Mouse (Mus musculus): ENCODE results near the gene Ubr3. TPM values are rescaled to one million over a fixed set of nuclear protein-coding genes. Genes with fewer than 3 reads are reported as not detected.
"Not testable (repeated sequence)": the region's sequence is repeated elsewhere in the genome, so short reads cannot be mapped to it uniquely, and the experiment has no call there.

Ubr3 gene
- total RNA-seq, 2 experiments from 2014 or later = 134 to 137 TPM

GRCm38 (mm10) chr2:69885451-69886305, 11.4 kb upstream of the Ubr3 start, which contains the start of gene Mettl5:
Mettl5 (minus strand) TSS chr2:69885615.
- Histone ChIP-seq H3K27ac (peak within 1 kb of the TSS; percentile 84), H3K4me3 (peak within 1 kb of the TSS; percentile 61)
- intact Hi-C loops (cut with DNase I) = no loop called here
- DNase-seq (ENCODE audit: extremely low spot score in 1 of 2, low spot score in 2 of 2) = peak; percentile 86 to 90
- TF ChIP-seq CTCF (IDR thresholded peaks at IDR 0.05) = peak; percentile 71

DNA sequence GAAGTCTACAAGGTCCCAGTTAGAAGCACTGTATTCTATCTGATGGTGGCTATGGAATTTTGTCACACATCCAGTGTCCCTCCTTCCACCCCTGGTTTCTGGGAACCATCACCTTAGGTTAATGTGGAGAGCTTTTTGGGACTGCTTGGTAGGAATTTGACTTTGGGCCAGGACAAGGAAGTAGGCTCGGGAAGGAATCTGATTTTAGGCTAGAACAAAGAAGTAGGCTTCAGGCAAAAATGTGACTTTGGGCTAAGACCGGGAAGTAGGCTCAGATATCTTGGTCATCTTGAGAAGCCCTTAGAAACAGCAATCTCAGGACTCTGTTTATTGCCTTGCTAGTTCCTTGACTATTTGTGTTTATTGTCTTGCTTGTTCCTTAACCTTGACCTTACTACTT, 8.1 kb upstream of the Ubr3 start:
- Histone ChIP-seq H3K4me3 (no peak overlapping the region), H3K27ac (no peak overlapping the region)
- intact Hi-C loops (cut with DNase I) = no loop called here
- no peak for DNase-seq (ENCODE audit: extremely low spot score in 1 of 2, low spot score in 2 of 2)
- no peak for TF ChIP-seq CTCF (IDR thresholded peaks at IDR 0.05)

- intact Hi-C loops (cut with DNase I) = no loop called here
- no peak overlapping the region for H3K4me3 ChIP-seq
- no peak for DNase-seq (ENCODE audit: extremely low spot score in 1 of 2, low spot score in 2 of 2)
- no peak overlapping the region for H3K27ac ChIP-seq
- no peak for TF ChIP-seq CTCF (IDR thresholded peaks at IDR 0.05)
Observed at GRCm38 (mm10) chr2:69890843-69891242, 6.2 kb upstream of the Ubr3 start.

- Histone ChIP-seq H3K27ac (no peak overlapping the region), H3K4me3 (no peak overlapping the region)
- no peak for DNase-seq (ENCODE audit: extremely low spot score in 1 of 2, low spot score in 2 of 2)
- intact Hi-C loops (cut with DNase I) = no loop called here
- no peak for TF ChIP-seq CTCF (IDR thresholded peaks at IDR 0.05)
Observed at GRCm38 (mm10) chr2:69893145-69893544, 3.9 kb upstream of the Ubr3 start.

GRCm38 (mm10) chr2:69893891-69894290, 3.2 kb upstream of the Ubr3 start:
- no peak overlapping the region for H3K27ac ChIP-seq
- no peak for DNase-seq (ENCODE audit: extremely low spot score in 1 of 2, low spot score in 2 of 2)
- intact Hi-C loops (cut with DNase I) = no loop called here
- no peak overlapping the region for H3K4me3 ChIP-seq
- no peak for TF ChIP-seq CTCF (IDR thresholded peaks at IDR 0.05)

DNA sequence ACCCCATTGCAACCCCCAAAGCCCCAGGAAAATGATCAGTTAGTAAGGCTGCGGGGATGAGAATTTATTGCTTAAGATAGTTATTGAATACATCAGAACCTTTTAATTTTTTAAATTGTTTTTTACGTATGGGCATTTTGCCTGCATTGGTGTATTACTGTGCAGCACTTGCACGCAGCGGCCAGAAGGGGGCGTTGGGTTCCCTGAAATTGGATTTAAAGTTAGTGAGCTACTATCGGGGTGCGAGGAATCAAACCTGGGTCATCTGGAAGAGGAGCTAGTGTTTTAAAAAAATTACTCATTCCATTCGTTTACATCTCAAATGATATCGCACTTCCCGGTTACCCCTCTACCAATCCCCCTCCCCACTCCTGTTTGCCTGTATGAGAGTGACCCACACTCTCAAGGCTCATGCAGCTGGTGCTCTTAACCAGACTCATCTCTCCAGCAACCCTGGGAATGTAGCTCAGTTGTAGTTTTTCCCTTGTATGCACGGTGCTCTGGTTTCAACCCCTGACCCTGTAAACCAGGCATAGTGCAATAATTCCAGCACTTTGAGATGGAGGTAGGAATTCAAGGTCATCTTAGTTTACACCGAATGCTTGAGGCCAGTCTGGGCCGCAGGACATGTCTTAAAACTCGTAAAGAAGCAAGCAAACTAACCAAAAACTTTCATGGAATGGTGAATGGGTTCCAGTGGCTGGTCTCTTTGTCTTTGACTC, 1.4 kb upstream of the Ubr3 start:
- peak; percentile 45 for TF ChIP-seq CTCF (IDR thresholded peaks at IDR 0.05)
- intact Hi-C loops (cut with DNase I) = no loop called here
- H3K27ac ChIP-seq = no peak overlapping the region
- H3K4me3 ChIP-seq = no peak overlapping the region
- DNase-seq (ENCODE audit: extremely low spot score in 1 of 2, low spot score in 2 of 2) = no peak

GRCm38 (mm10) chr2:69896224-69896581, 843 bp upstream of the Ubr3 start:
- DNase-seq (ENCODE audit: extremely low spot score in 1 of 2, low spot score in 2 of 2) = no peak
- intact Hi-C loops (cut with DNase I) = no loop called here
- no peak for TF ChIP-seq CTCF (IDR thresholded peaks at IDR 0.05)
- no peak overlapping the region for H3K27ac ChIP-seq
- H3K4me3 ChIP-seq = no peak overlapping the region

DNA sequence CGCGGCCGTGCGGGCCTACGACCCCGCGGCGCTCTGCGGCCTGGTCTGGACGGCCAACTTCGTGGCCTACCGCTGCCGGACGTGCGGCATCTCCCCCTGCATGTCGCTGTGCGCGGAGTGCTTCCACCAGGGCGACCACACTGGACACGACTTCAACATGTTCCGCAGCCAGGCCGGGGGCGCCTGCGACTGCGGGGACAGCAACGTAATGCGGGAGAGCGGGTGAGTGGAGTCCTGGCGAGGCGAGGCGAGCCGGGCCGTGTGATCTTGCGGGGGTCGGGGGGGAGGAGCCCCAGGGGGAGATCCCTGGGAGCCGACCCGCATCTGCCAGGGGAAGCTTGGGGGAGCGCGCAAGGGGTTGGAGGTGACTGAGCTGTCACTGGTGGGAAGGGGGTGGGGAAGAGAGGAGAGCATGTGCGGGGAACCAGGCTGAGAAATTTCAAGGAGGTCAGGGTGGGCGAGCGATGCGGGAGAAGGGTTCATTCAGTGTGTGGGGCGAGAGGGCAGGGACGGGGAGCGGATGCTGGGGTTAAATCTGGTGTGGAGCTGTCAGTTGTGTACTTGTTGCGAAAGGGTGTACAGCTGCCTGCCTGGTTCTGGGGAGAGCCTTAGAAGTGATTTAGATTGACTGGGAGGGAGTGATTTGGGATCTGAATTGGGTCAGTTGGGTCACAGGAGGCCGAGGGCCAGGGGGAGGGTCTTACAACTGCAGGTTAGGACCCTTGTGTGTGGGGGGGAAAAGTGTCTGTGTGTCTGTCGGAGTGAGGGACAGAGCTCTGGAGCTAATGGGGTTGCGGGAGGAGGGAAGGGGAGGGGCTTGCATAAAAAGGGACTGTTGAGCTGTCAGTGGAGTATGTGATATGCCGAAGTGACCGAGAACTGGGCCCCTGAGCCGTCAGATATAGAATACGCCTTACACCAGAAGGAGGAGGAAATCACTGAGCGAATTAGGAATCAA, 851 bp downstream of the Ubr3 start:
- intact Hi-C loops (cut with DNase I) = no loop called here
- no peak for TF ChIP-seq CTCF (IDR thresholded peaks at IDR 0.05)
- Histone ChIP-seq H3K4me3 (peak overlapping the region; percentile 95), H3K27ac (peak overlapping the region; percentile 94)
- peak; percentile 49 to 50 for DNase-seq (ENCODE audit: extremely low spot score in 1 of 2, low spot score in 2 of 2)

GRCm38 (mm10) chr2:69903541-69903940, 6.5 kb downstream of the Ubr3 start:
- no peak for TF ChIP-seq CTCF (IDR thresholded peaks at IDR 0.05)
- no peak for DNase-seq (ENCODE audit: extremely low spot score in 1 of 2, low spot score in 2 of 2)
- Histone ChIP-seq H3K27ac (no peak overlapping the region), H3K4me3 (no peak overlapping the region)
- intact Hi-C loops (cut with DNase I) = no loop called here

GRCm38 (mm10) chr2:69907394-69907793, 10.3 kb downstream of the Ubr3 start:
- intact Hi-C loops (cut with DNase I); H3K27ac ChIP-seq; H3K4me3 ChIP-seq; DNase-seq (ENCODE audit: extremely low spot score in 1 of 2, low spot score in 2 of 2): not testable (repeated sequence)

DNA sequence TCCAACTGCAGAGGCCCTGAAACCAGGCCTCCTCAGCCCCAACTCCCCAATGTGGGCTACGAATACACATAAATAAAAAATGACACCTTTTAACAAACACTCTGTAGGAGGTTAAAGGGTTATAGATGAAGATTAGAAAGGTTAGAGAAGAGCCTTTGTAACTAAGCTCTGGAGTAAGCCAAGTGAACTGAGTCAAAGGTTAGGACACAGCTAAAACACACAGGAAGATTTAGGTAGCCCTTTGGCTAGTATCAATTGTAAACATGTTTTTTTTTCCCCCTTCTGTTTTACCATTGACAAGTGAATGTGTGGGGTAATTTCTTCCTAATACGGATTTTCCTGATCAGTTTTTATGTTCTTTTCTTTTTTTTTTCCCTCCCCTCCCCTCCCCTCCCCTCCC, 15.8 kb downstream of the Ubr3 start:
- TF ChIP-seq CTCF (IDR thresholded peaks at IDR 0.05) = no peak
- intact Hi-C loops (cut with DNase I) = no loop called here
- H3K4me3 ChIP-seq = no peak overlapping the region
- DNase-seq (ENCODE audit: extremely low spot score in 1 of 2, low spot score in 2 of 2) = no peak
- H3K27ac ChIP-seq = no peak overlapping the region

Measured in left cerebral cortex, adult 2 months (tissue).